Mouse (Mus musculus) limb, embryonic 14.5 days (tissue): ENCODE data around the gene Armh1. TPM values are rescaled to one million over a fixed set of nuclear protein-coding genes. Genes with fewer than 3 reads are reported as not detected.

Experiments
- ATAC-seq: fragments of 200-750 bp; cut with Nextera tagmentation; 2 replicates; pipeline ENCODE4 v1.8.0; 2017; ENCODE audit warnings: low read depth, moderate number of reproducible peaks, moderate TSS enrichment; ENCODE audit not compliant: low FRiP score
- DNase-seq: peaks from one replicate; pipeline ENCODE4 v3.0.0-alpha.2; 2015; ENCODE audit warnings: low spot score
- H3K27ac ChIP-seq: fragments of 300-500 bp; sonication (generic); replicated peaks from 2 replicates; pipeline ENCODE4 v1.5.1; 2014; ENCODE audit warnings: low read depth, mild to moderate bottlenecking, low read length, moderate library complexity, mixed read lengths
- H3K27me3 ChIP-seq: fragments of 300-500 bp; sonication (generic); 2 replicates; pipeline ENCODE4 v1.6.1; 2014; ENCODE audit warnings: low read length, mixed read lengths; ENCODE audit not compliant: control insufficient read depth, insufficient read depth
- H3K36me3 ChIP-seq: fragments of 300-500 bp; sonication (generic); 2 replicates; pipeline ENCODE4 v1.6.1; 2014; ENCODE audit warnings: mild to moderate bottlenecking, low read length, moderate library complexity, mixed read lengths; ENCODE audit not compliant: control insufficient read depth, insufficient read depth
- H3K4me1 ChIP-seq: fragments of 300-500 bp; sonication (generic); 2 replicates; pipeline ENCODE4 v1.6.1; 2014; ENCODE audit warnings: antibody characterized with exemption, low read length, mixed read lengths; ENCODE audit not compliant: control insufficient read depth, insufficient read depth
- H3K4me2 ChIP-seq: fragments of 300-500 bp; sonication (generic); replicated peaks from 2 replicates; pipeline ENCODE4 v1.6.1; 2014; ENCODE audit warnings: low read depth, mild to moderate bottlenecking, low read length, moderate library complexity; ENCODE audit not compliant: severe bottlenecking
- H3K4me3 ChIP-seq: fragments of 300-500 bp; sonication (generic); replicated peaks from 2 replicates; pipeline ENCODE4 v1.5.1; 2014; ENCODE audit warnings: low read length
- H3K9ac ChIP-seq: fragments of 300-500 bp; sonication (generic); 2 replicates; pipeline ENCODE4 v1.6.1; 2014; ENCODE audit warnings: mild to moderate bottlenecking, low read depth, low read length, moderate library complexity; ENCODE audit not compliant: severe bottlenecking
- H3K9me3 ChIP-seq: fragments of 300-500 bp; sonication (generic); 2 replicates; pipeline ENCODE4 v1.6.1; 2016; ENCODE audit warnings: low read length; ENCODE audit not compliant: control insufficient read depth
- POLR2A ChIP-seq: fragments of 200-500 bp; IDR thresholded peaks from 2 replicates; pipeline ENCODE4 v1.8.0; 2012; ENCODE audit warnings: inconsistent platforms, mild to moderate bottlenecking, moderate library complexity, borderline replicate concordance; ENCODE audit not compliant: insufficient read depth, insufficient read length; ENCODE audit errors: extremely low read depth
- WGBS: fragments of 180-500 bp; shearing (Covaris S2); extraction: QIAGEN DNeasy Blood & Tissue Kit; methylation state at CpG from one replicate; pipeline ENCODE4 v1.1.7; 2014; 5-methylcytosine and 5-hydroxymethylcytosine counted together
- polyA plus RNA-seq, 2 experiments: library from polyadenylated mRNA; depleted of rRNA in 1 of 2; stranded (reverse) in 1 of 2; unstranded in 1 of 2; fragments of >200 nt; fragmentation: Nextera tagmentation in 1 of 2; extraction: Ambion mirVana in 1 of 2; gene quantifications; 2 replicates each; pipeline versions ENCODE4 v1.2.1 to v1.2.3; 2012 to 2014

The Armh1 gene
- polyA plus RNA-seq, 2 experiments: 0.40 to 1.4 TPM

DNA sequence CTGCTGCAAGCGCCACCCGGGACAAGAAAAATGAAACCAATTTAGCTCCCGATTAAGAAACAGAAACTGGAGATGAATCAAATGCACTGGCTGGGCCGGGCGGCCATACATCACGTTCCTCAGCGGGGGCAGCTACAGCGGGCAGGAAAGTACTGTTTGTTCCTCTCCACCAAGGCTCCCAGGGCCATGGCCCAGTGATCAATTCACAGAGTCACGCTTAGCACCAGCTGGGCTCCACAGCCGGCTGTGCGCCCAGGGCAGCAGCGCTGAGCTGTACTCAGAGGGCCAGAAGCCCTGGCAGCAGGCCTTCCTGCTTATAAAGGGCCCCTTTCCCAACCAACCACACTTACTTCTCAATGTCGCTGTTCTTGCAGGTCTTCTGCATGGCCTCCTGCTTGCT lies 25.1 kb upstream of the Armh1 start:
- peaks cover 12% of the 10 kb centered on the region for H3K9me3 ChIP-seq
- DNase-seq (no peak), ATAC-seq (no peak)
- 89% methylated on average over 13 of the region's 13 CpGs for WGBS
- peaks cover 3% of the 10 kb centered on the region; the same call in 1 of the 2 replicates for H3K4me1 ChIP-seq
- no peak overlapping the region for H3K9ac ChIP-seq
- no peak for TF ChIP-seq POLR2A
- H3K27me3 ChIP-seq: no peaks in the 10 kb centered on the region
- peaks cover 98% of the 10 kb centered on the region for H3K36me3 ChIP-seq
- H3K4me3 ChIP-seq: no peak overlapping the region
- no peak overlapping the region for H3K27ac ChIP-seq
- no peak overlapping the region for H3K4me2 ChIP-seq

GRCm38 (mm10) chr4:117276281-117276711 lies 24.4 kb upstream of the Armh1 start:
- H3K9me3 ChIP-seq: peaks cover 12% of the 10 kb centered on the region
- no peak overlapping the region for H3K9ac ChIP-seq
- no peak for TF ChIP-seq POLR2A
- H3K4me1 ChIP-seq: peaks cover 3% of the 10 kb centered on the region; the same call in 1 of the 2 replicates
- no peak overlapping the region for H3K27ac ChIP-seq
- H3K4me3 ChIP-seq: no peak overlapping the region
- peaks cover 99% of the 10 kb centered on the region for H3K36me3 ChIP-seq
- ATAC-seq (no peak), DNase-seq (no peak)
- H3K27me3 ChIP-seq: no peaks in the 10 kb centered on the region
- 78% methylated on average over 17 of the region's 17 CpGs for WGBS
- no peak overlapping the region for H3K4me2 ChIP-seq

GRCm38 (mm10) chr4:117274720-117275119 lies 22.8 kb upstream of the Armh1 start:
- 91% methylated on average over 4 of the region's 4 CpGs for WGBS
- no peak overlapping the region for H3K27ac ChIP-seq
- peaks cover 3% of the 10 kb centered on the region; the same call in 1 of the 2 replicates for H3K4me1 ChIP-seq

DNA sequence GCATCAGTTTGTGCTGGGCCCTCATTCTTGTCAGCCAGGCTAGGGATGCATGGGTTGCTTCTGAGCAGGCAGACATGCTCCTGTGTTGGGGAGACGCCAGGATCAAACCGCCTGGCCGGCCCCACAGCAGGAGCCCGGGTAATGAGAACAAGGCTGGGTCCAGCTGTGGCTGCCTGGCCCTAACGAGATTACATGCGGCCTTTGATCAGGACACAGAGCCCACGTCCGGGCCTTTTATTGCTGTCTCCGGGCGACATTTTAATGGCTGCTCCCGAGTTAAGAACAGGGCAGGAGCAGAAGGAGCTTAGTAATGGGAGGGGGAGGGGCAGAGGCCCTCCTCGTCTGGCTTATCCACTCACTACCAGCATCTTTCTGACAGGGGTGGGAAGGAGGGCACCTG lies 20.5 kb upstream of the Armh1 start:
- H3K4me3 ChIP-seq: no peak overlapping the region
- H3K9me3 ChIP-seq: peaks cover 12% of the 10 kb centered on the region
- H3K27ac ChIP-seq: no peak overlapping the region
- H3K4me1 ChIP-seq: peaks cover 3% of the 10 kb centered on the region; the same call in 1 of the 2 replicates
- no peak for TF ChIP-seq POLR2A
- H3K9ac ChIP-seq: no peak overlapping the region
- DNase-seq (peak; percentile 21), ATAC-seq (no peak)
- 9% methylated on average over 12 of the region's 12 CpGs for WGBS
- peaks cover 65% of the 10 kb centered on the region for H3K36me3 ChIP-seq
- no peaks in the 10 kb centered on the region for H3K27me3 ChIP-seq
- H3K4me2 ChIP-seq: no peak overlapping the region

More at GRCm38 (mm10) chr4:117274720-117275119, 22.8 kb upstream of the Armh1 start:
- Histone ChIP-seq H3K27me3 (no peaks in the 10 kb centered on the region), H3K4me3 (no peak overlapping the region), H3K4me2 (no peak overlapping the region), H3K36me3 (peaks cover 87% of the 10 kb centered on the region), H3K9me3 (peaks cover 12% of the 10 kb centered on the region), H3K9ac (no peak overlapping the region)
- DNase-seq: no peak
- no peak for TF ChIP-seq POLR2A
- no peak for ATAC-seq

- DNase-seq (peak; percentile 82), ATAC-seq (peak; percentile 58; the same call in 1 of the 2 replicates)
- H3K4me1 ChIP-seq: peaks cover 3% of the 10 kb centered on the region; the same call in 1 of the 2 replicates
- peaks cover 12% of the 10 kb centered on the region for H3K9me3 ChIP-seq
- H3K36me3 ChIP-seq: peaks cover 43% of the 10 kb centered on the region
- no peak overlapping the region for H3K9ac ChIP-seq
- no peak overlapping the region for H3K27ac ChIP-seq
- no peaks in the 10 kb centered on the region for H3K27me3 ChIP-seq
- no peak overlapping the region for H3K4me3 ChIP-seq
- TF ChIP-seq POLR2A: peak; percentile 12; the same call in 1 of the 2 replicates
- 9% methylated on average over 6 of the region's 6 CpGs for WGBS
- no peak overlapping the region for H3K4me2 ChIP-seq
These were observed 18.4 kb upstream of the Armh1 start for GRCm38 (mm10) chr4:117270278-117270677.
